Mouse (Mus musculus): ENCODE measurements at regions not wholly inside any gene's neighbourhood (a gene's known extent, or its start where the extent isn't known, plus 50 kb on each side); places are given as distances from the start of the nearest gene placed in this dataset.

DNA sequence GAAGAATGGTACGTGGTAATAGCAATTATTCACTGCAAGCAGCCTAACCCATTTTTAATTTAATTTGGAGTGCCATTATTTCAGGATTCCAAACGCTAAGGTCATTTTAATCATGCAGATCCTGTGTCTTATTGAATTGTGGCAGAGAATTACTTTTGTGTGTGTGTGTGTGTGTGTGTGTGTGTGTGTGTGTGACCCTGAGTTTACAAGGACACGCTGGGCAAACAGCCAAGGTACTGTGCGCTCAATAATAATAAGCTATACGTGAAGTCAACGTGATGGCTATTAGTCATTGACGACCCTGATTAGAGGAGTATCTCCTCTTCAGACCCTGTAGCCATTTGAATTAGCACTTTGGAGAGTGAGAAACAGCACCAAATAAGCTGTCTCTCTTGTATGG lies 144.1 kb downstream of the Klf7 start:
- 53% methylated on average over 7 of the region's 7 CpGs for WGBS
- Histone ChIP-seq H3K4me1 (ENCODE audit: control insufficient read depth, insufficient read depth, low read length) (no peaks in the 10 kb centered on the region), H3K27ac (ENCODE audit: insufficient read depth, low read depth, low read length) (no peak overlapping the region), H3K4me3 (ENCODE audit: insufficient read depth, low read depth, low read length) (no peak overlapping the region)
- no peak for TF ChIP-seq CTCF (IDR thresholded peaks at IDR 0.05; ENCODE audit: insufficient read depth, low read depth, low read length)
- no peak for TF ChIP-seq POLR2A (IDR thresholded peaks at IDR 0.05; ENCODE audit: insufficient read depth, low read depth, low read length)

DNA sequence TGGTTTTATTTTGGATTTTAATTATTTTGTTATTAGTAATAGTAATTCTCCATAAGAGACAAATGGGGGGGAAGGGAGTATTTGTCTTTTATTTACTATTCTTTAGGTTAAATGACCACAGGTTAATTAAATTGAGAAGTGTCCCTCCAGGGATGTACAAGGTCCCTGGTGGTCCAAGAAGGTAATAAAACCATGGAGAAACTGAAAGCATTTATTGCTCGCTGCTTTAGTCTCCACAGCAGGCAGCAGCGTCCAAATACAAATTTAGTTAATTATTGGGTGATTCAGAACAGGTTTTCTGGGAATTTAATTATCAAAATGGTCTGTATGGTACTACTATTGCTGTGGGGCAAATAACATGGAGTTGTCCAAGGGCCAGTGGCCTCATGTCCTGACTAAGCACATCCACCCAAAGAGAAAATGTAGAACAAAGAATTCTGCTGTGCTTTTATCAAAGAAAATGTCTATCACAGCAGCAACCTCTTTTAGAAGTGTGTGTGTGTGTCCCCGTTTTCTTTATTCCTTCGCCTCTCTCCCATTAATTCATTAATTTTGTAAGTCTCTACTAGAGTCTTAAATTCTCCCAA lies 144.7 kb downstream of the Klf7 start:
- H3K4me3 ChIP-seq (ENCODE audit: insufficient read depth, low read depth, low read length) = no peak overlapping the region
- H3K27ac ChIP-seq (ENCODE audit: insufficient read depth, low read depth, low read length) = no peak overlapping the region
- TF ChIP-seq CTCF (IDR thresholded peaks at IDR 0.05; ENCODE audit: insufficient read depth, low read depth, low read length) (no peak), POLR2A (IDR thresholded peaks at IDR 0.05; ENCODE audit: insufficient read depth, low read depth, low read length) (no peak)
- WGBS = 64% methylated on average over 4 of the region's 4 CpGs
- no peaks in the 10 kb centered on the region for H3K4me1 ChIP-seq (ENCODE audit: control insufficient read depth, insufficient read depth, low read length)

DNA sequence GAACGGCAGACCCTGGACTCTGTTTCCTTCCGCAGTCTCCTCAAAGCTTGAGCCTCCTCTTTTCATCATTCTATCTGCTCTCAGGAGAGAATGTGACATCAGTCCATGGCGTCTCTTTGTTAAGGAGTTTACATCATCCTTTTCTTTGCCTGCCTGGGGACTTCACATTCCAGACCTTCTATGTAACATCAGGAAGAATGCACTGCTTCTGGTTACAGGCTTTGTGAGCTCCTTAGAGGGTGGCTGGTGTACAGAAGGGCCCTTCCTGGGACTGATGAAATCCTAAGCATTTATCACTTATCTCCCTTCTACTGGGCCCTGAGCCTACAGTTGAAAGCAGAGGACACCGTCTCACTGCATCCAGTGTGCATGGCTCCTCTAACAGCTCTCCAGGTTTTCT lies 145.2 kb downstream of the Klf7 start:
- Histone ChIP-seq H3K27ac (ENCODE audit: insufficient read depth, low read depth, low read length) (no peak overlapping the region), H3K4me3 (ENCODE audit: insufficient read depth, low read depth, low read length) (no peak overlapping the region), H3K4me1 (ENCODE audit: control insufficient read depth, insufficient read depth, low read length) (no peaks in the 10 kb centered on the region)
- WGBS = 88% methylated on average over 4 of the region's 4 CpGs
- TF ChIP-seq POLR2A (IDR thresholded peaks at IDR 0.05; ENCODE audit: insufficient read depth, low read depth, low read length) = no peak
- TF ChIP-seq CTCF (IDR thresholded peaks at IDR 0.05; ENCODE audit: insufficient read depth, low read depth, low read length) = no peak

DNA sequence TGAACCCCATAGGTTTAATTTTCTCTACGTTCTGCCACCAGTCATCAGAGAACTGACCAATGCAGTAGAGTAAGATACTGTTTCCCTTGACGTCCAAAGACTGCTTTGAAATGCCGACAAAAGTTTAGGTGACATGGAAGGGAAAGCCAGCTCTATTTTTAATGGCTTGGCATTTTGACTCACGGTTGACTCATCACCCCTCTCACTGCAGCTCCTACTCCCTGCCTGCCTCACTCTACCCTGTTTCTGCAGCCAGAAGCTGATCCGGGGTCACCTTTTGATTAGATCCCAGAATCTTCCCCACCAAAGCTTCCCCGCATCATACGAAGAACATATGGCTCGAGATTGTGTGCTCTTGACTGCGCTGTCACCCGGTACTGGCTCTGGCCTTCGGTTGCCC lies 154.2 kb downstream of the Klf7 start:
- WGBS = 83% methylated on average over 11 of the region's 11 CpGs
- TF ChIP-seq POLR2A (IDR thresholded peaks at IDR 0.05; ENCODE audit: insufficient read depth, low read depth, low read length) = no peak
- no peak for TF ChIP-seq CTCF (IDR thresholded peaks at IDR 0.05; ENCODE audit: insufficient read depth, low read depth, low read length)

GRCm38 (mm10) chr1:63965446-63965845 lies 156.6 kb downstream of the Klf7 start:
- no peak for TF ChIP-seq CTCF (IDR thresholded peaks at IDR 0.05; ENCODE audit: insufficient read depth, low read depth, low read length)
- peaks cover 4% of the 10 kb centered on the region; the same call in 1 of the 2 replicates for H3K4me1 ChIP-seq (ENCODE audit: control insufficient read depth, insufficient read depth, low read length)
- no peak overlapping the region for H3K27ac ChIP-seq (ENCODE audit: insufficient read depth, low read depth, low read length)

More for the DNA sequence above, 154.2 kb downstream of the Klf7 start:
- Histone ChIP-seq H3K27ac (ENCODE audit: insufficient read depth, low read depth, low read length) (no peak overlapping the region), H3K4me3 (ENCODE audit: insufficient read depth, low read depth, low read length) (no peak overlapping the region), H3K4me1 (ENCODE audit: control insufficient read depth, insufficient read depth, low read length) (peaks cover 4% of the 10 kb centered on the region; the same call in 1 of the 2 replicates)

DNA sequence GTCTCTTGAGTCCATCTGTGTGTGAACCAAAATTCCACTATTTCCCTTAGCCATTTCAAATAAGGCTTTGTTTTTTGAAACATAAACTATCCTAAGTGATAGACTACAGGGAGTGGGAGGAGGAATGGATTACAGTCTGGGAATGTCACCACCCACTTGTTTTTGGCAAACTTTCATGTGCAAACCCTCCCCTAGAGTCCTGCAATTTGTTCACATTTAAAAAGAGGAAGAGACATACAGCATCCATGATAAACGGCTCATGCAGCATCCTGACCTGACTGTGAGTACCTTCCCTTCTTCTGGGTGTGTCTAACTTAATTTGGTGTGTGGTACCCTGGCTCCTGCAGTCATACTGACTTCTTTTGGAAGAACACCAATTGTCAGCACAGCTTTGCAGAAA lies 157.6 kb downstream of the Klf7 start:
- Histone ChIP-seq H3K4me1 (ENCODE audit: control insufficient read depth, insufficient read depth, low read length) (peaks cover 4% of the 10 kb centered on the region; the same call in 1 of the 2 replicates), H3K4me3 (ENCODE audit: insufficient read depth, low read depth, low read length) (no peak overlapping the region), H3K27ac (ENCODE audit: insufficient read depth, low read depth, low read length) (no peak overlapping the region)
- WGBS = 37% methylated on average over 1 of the region's 1 CpGs
- TF ChIP-seq POLR2A (IDR thresholded peaks at IDR 0.05; ENCODE audit: insufficient read depth, low read depth, low read length) = no peak
- no peak for TF ChIP-seq CTCF (IDR thresholded peaks at IDR 0.05; ENCODE audit: insufficient read depth, low read depth, low read length)

More at GRCm38 (mm10) chr1:63965446-63965845, 156.6 kb downstream of the Klf7 start:
- H3K4me3 ChIP-seq (ENCODE audit: insufficient read depth, low read depth, low read length) = no peak overlapping the region

DNA sequence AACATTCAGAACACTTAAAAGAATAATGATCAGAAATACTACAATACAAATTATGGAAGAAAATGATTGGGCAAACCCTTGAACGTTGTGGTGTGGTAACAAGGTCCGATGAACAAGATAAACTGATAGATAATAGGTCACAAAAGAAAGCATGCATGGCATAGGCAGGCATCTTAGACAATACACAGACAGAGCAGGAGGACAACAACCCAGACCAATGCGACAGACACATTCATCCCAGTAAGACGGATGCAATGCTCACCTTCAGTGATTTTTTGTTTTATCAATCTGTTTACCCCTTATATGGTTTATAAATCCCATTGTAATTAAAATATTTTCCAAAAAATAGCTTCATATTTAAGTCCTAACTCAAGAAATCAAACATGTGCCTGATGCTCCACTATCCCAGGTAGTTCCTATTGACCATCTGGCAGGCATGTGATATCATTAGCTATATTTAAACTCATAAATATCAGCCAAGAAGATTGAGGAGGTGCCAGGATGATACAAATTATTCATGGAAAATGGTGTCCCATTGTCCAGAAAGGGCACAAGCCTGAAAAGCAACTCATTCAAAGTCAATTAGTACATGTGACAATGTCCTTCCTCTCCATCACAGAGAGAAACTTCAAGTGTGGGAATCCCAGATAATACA lies 166.3 kb downstream of the Klf7 start:
- WGBS = 96% methylated on average over 4 of the region's 4 CpGs
- Histone ChIP-seq H3K4me3 (ENCODE audit: insufficient read depth, low read depth, low read length) (no peak overlapping the region), H3K27ac (ENCODE audit: insufficient read depth, low read depth, low read length) (no peak overlapping the region), H3K4me1 (ENCODE audit: control insufficient read depth, insufficient read depth, low read length) (peaks cover 6% of the 10 kb centered on the region)
- TF ChIP-seq POLR2A (IDR thresholded peaks at IDR 0.05; ENCODE audit: insufficient read depth, low read depth, low read length) (no peak), CTCF (IDR thresholded peaks at IDR 0.05; ENCODE audit: insufficient read depth, low read depth, low read length) (no peak)

DNA sequence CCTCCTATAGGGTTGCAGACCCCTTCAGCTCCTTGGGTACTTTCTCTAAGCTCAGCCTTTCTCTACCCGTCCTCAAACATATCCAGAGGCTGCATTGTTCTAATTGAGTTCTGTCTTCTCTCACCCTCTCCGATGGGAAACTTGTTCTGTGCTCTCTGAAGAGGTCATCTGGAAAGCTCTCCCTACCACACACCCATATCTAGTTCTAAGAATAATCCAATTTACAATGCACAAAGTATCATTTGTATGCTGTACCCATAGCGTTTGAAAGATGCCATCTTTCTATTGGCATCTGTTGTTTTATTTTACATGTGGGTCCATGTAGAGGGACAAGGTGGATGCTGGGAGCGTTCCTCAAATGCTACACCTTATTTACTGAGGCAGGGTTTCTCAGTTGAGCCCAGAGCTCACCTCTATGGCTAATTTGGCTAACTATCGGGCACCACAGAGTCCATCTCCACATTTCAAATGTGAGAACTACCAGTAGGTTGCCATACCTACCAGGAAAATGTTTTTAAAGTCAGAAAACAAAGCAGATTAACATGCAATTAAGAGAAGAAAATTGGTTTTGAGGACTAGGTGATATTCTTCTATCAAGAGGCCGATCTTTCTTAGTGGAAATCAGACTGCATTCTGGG lies 167.1 kb downstream of the Klf7 start:
- TF ChIP-seq CTCF (IDR thresholded peaks at IDR 0.05; ENCODE audit: insufficient read depth, low read depth, low read length) (no peak), POLR2A (IDR thresholded peaks at IDR 0.05; ENCODE audit: insufficient read depth, low read depth, low read length) (no peak)
- 94% methylated on average over 6 of the region's 6 CpGs for WGBS
- no peak overlapping the region for H3K27ac ChIP-seq (ENCODE audit: insufficient read depth, low read depth, low read length)
- no peak overlapping the region for H3K4me3 ChIP-seq (ENCODE audit: insufficient read depth, low read depth, low read length)
- H3K4me1 ChIP-seq (ENCODE audit: control insufficient read depth, insufficient read depth, low read length) = peaks cover 6% of the 10 kb centered on the region

GRCm38 (mm10) chr1:63954172-63954571 lies 167.9 kb downstream of the Klf7 start:
- WGBS = 77% methylated on average over 2 of the region's 2 CpGs
- Histone ChIP-seq H3K27ac (ENCODE audit: insufficient read depth, low read depth, low read length) (no peak overlapping the region), H3K4me3 (ENCODE audit: insufficient read depth, low read depth, low read length) (no peak overlapping the region), H3K4me1 (ENCODE audit: control insufficient read depth, insufficient read depth, low read length) (peaks cover 6% of the 10 kb centered on the region)
- TF ChIP-seq CTCF (IDR thresholded peaks at IDR 0.05; ENCODE audit: insufficient read depth, low read depth, low read length) (no peak), POLR2A (IDR thresholded peaks at IDR 0.05; ENCODE audit: insufficient read depth, low read depth, low read length) (no peak)

All from olfactory bulb, adult 2 months (tissue).